Mouse (Mus musculus) ovary, postnatal 10 days (tissue): ENCODE data around the gene Tex48.

ENCODE experiments used
- DNase-seq: peaks from one replicate; pipeline ENCODE4 v3.0.0; 2022; ENCODE audit warnings: low spot score

The Tex48 gene

DNA sequence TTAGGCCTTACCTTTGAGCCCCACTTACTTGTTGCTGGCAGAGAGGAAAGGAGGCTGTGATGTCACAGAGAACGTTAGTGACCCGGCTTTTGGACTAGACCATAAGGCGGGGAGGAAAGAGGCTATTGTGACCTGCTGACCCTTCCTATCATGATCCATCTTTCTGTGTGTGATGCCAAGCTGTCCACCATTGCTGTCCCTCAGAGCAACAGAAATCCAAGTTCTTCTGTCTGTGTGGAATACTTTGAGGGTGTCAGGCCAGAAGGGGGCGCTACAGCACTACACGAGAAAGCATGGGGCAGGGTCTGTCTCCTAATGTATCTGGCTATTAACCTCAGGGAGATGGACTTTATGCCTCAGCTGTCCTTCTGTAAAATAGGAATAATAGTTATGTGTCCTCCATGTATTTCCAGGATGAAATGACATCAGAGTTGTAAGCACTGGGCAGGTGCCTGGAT, at the start of gene Tex48:
Gene Tex48 (minus strand): TSS at position 51 of the 458 bp plus-strand sequence.
- no peak for DNase-seq

DNA sequence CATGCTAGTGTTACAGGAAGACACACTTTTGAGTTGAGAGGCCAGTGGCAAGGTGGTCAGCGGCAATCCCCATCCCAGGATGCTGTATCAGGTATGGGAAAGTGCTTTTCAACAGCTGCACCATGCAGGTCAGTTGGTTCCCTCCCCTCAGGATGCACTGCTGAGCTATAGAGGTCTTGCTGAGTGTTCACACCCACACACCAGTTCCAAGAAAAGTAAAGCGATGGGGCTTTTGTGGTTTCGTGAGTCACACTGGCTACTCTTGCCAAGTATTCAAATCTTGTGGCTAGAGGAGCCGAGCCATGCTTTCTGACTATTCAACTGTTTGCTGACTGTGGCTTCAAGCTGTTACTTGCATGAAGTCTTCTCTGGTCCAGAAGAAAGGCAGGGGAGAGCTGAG, 46.0 kb upstream of the Tex48 start:
- DNase-seq, result no peak

DNA sequence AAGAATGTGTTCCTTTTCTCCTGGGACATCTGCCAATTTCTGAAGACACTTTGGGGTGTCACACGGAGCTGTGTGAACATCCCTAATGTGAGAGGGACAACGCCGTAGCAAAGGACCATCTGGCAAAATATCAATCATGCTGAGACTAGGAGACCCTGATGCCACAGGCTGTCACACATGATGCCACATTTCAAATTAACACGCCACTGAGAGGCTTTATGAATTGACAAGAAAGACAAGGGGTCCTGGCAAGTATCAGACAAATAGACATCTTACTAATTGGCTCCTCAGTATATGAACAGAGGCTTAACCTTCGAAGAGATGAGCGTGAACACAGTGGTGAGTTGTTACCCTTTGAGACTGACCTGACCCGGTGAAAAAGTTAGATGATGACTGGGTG, 43.5 kb upstream of the Tex48 start:
- no peak for DNase-seq

DNA sequence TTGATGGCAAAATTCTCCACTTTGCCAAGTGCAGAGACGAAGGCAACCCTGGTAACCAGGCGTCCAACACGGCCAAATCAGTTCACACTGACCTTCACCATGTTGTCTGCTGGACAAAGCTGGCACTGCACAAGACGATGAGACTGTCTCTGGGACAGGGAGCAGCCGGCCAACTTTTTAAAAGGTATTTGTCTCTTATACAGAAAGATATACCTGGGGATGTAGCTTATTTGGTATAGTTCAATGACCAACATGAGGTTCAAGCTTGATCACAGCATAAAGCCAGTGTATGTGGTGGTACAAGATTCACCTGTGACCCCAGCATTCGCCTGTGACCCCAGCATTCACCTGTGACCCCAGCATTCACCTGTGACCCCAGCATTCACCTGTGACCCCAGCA, 41.1 kb upstream of the Tex48 start, which contains the start of gene Gm11214:
Gene Gm11214 (minus strand): TSS at position 101 of the 400 bp plus-strand sequence.
- no peak for DNase-seq

DNA sequence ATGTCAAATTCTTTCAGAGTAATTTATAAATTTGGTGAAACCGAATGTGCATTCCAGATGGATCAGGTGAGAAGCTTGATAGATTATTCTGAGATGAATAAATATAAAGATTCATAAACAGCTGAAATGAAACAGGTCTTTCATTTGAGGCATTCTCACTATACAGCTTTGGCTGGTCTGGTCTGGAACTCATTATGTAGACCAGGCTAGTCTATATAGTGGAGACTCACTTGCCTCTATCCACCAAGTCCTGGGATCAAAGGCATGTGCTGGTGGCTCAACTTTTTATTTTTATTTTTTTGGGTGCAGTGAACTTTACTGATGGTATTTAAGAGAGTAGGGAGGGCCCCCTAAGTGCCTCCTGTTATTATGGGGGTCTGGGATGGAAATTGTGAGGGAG, 39.6 kb upstream of the Tex48 start:
- no peak for DNase-seq

GRCm38 (mm10) chr4:63661426-63661825, 39.2 kb upstream of the Tex48 start:
- DNase-seq, result no peak

DNA sequence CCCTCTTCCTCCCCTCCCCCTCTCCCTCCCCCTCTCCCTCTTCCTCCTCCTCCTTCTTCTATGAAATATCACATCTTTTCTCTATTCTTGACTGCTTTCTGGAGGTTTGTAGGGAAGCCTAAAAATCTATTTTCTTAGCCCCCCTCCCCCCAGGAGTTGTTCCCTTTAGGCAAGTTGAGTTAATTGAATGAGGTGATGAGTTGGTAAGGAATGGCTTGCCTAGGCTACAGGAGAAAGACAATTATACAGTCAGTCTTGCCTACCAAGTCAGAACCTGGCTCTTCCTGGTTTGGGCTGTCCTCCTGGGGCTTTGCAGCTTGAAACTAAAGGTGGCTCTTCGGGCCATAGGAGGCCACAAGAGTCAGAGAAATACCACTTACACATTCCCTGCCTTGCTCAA, 37.5 kb upstream of the Tex48 start:
- DNase-seq, result no peak

DNA sequence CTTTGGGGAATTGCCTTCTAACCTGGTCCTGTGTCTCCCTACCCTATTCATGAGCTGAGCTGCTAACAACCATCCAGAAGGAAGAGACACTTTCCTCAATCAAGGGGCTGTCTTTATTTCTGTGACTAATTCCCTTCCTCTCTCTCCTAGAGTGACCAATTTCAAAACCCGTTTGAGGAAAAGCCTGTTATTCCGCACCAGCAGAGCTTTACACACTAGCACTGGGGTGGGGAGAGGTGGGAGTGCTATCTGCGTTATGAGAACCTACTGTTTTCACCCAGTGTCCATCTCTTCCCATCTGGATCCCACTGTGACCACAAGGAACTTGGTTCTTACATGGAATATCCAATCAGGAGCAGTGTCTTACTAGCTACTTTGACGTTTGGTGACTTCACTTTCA, 36.9 kb upstream of the Tex48 start:
- no peak for DNase-seq

DNA sequence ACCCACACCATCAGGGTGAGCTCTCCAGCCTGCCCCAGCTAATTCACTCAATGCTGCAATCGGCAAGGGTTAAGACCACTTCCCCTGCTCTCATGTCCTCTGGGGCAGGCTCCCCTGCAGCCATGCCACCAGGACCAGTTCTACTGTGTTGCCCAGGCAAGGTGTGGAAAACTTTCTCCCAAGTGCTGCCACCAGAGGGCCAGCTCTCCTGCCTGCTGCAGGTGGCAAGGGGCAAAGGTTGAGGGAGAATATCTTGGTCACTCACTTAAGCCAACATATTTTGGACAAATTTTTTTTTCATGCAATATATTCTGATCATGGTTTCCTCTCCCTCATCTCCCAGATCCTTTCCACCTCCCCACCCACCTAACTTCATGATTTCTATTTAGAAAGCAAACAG, 32.2 kb upstream of the Tex48 start:
- DNase-seq, result no peak

GRCm38 (mm10) chr4:63643956-63644726, 21.9 kb upstream of the Tex48 start:
- DNase-seq, result no peak

- no peak for DNase-seq
Measured at GRCm38 (mm10) chr4:63639842-63640241, 17.6 kb upstream of the Tex48 start.

DNA sequence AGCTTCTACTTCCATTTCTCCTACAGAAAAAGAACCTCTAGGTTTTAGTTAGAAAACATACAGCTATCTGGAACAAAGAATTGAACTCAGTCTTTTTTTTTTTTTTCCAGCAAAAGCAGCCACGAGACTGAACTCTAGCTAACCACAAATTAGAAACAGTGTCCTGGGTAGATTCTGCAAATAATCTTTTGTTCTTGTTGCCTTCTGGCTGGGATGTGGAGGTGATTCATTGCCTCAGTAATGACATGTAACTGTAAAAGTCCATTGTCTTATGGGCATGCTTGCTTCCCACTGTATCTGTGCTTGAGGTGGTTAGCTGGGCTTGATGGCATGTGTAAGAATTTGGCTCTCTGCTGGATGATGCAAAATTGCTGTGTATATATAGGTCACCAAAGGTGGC, 16.4 kb upstream of the Tex48 start:
- no peak for DNase-seq

DNA sequence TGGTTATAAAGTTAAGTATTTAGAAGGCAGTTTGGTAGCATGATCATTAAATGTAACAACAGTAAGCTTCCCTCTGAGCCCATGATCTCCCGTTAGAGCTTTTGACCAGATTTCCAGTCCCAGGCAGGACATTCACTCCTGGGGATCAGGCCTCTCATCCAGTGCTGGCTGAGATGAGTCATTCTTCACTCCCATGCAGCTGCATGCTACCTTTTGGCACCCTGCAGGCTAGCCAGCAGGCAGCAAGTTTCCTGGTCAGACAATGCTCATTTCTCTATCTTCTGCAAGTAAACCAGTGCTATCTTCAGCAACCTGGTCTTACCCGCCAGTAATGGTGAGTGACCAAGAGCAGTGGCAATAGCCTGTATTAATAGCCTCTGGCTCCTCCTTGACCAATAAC, 11.0 kb upstream of the Tex48 start:
- DNase-seq, result no peak

DNA sequence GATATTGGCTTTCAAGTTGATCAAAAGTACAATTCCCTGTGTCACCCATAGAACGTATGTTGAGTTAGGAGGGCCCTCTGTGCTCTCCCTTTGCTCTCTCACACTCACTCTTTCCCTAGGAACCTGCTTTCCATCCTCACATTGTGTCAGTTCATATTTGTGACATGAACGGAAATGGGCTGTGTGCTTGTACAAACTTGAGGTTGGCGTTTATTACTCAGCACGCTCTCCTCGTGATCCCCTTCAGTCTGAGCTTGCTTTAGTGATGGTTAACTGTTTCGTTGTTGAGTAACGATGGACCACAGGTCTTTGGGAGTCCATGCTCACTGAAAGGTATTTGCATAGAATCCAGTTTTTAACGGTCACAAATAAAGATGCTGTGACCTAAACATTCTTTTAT, 4.9 kb upstream of the Tex48 start:
- no peak for DNase-seq

DNA sequence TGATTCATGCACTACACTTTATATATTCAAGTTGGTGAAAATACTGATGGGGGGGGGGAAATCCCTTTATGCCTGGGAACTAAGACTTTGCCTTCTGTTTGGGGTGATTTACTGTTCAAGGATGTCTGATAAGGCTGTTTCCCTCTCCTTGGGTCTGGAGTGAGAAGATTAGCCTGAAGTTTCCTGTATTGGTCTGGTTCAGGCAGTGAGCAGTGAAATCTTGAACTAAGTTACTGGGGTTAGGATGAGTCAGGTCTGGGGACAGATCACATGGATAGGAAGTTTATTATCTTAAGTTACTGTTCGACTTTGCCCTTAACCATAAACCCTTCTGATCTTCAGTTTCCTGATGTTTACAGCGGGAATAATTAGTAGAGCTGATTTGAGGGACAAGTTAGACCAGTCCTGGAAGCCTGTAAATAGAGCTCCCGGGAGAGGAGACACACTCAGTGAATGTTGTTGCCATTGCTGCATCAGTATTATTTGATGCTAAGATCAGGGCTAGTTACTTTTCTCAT, 3.4 kb upstream of the Tex48 start:
- no peak for DNase-seq

- no peak for DNase-seq
Measured at GRCm38 (mm10) chr4:63621861-63622260, 367 bp downstream of the Tex48 start.

DNA sequence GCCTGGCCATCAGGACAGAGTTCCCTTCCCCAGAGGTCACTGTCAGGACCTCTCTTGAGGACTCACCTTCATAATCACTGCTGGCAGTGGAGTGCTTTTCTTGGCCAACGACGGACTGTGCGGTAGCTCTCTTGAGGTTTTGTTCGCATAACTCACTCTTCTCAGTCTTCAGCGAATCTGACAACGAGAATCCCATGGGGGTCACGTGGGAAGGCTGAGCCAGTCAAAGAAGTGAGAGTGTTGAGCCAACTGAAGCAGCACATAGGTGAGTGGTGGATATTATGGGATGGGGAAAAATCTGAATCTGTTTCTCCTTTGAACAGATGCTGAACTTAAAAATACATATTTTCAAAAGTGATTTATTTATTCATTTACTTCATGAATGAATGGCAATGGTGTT, 13.8 kb downstream of the Tex48 start:
- no peak for DNase-seq

DNA sequence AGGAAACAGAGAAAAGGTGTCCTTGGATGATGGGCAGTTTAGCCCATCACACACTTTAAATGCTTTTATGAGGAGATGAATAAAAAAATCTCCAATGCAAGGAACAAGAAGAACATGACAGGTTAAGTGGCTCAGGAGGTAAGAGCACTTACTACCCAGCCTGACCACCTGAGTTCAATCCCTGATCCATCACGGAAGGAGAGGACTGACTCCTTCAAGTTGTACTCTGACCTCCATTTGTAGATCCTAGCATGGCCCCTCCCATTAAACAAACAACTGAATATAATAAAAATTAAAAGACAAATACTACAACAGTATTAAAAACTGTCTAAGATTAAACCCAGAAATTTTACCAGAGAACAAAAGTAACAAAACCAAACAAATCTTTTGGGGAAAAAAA, 16.3 kb downstream of the Tex48 start:
- DNase-seq, result no peak

GRCm38 (mm10) chr4:63605545-63605944, 16.7 kb downstream of the Tex48 start:
- no peak for DNase-seq

DNA sequence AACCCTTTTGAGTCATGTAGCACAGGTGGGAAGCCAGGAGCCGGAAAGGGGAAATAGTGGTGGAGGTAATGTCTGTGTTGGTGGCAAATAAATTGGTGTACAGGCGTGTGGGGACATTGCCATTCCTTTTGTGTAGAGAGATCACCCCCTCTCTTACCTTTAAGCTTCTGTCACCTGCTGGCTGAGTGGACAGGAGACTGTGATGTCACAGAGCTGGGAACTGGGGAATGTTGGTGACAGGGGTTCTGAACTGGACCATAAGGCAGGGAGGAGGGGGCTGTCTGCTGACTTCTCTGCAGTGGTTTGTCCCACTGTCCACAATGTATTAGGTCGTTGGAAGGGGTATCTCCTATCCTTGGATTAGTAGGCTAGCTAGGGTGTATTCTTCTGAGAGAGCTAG, 17.3 kb downstream of the Tex48 start, which contains the start of gene Gm11213:
Gene Gm11213 (minus strand): TSS at position 317 of the 400 bp plus-strand sequence.
- no peak for DNase-seq

DNA sequence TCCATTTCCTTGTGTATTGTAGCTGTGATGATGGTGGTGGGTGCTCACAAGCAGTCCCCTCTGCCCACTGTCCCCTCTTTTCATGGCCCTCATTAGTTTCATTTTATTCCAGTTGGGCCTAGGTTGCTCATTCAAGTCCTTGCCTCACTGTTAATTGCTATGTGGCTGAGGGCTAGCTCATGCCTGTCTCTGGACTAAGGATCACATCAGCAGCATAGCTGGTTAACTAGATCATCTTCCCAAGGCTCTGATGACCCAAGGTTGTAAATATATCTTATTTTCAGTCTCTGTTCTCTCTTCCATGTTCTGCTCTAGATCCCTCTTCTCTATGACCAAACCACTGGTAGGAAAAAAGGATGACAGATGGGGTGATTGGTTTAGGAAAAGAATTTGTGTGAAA, 21.0 kb downstream of the Tex48 start:
- DNase-seq, result no peak

DNA sequence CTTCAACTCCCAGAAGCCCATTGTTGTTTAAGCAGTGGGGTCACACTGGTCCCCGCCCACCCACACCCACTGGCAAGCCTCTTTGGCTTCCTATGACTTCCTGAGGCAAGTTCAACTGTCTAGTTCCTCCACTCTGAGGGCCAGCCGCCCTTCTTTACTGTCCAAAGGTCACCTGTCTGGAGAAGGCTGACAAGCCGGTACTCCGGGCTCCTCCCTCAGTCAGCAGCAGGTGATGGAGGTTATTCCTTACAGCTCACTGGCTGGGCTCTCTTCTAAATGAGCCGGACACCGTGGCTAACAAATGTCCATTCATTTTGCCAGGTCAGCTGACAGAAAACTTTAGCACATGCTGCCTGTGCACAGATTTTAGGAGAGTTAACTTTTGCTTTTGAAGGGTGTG, 21.4 kb downstream of the Tex48 start:
- no peak for DNase-seq

DNA sequence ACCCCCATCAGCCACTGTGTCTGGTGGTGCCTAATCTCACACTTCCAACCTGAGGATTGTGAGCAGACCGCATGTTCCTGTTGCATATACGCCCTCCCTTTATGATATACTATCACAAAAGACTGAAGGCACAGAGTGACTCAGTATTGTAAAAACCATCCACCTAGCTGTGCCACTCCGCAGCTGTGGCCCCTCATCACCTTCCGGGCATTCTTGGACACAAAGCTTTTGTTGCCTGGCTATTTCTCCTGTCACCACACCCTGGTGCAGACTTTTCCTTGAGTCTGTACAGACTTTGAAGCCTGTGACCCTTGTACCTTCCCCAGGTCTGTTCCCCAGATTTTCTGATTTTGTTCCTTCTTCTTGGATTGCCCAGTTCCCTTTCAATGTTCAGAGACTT, 26.2 kb downstream of the Tex48 start:
- no peak for DNase-seq

DNA sequence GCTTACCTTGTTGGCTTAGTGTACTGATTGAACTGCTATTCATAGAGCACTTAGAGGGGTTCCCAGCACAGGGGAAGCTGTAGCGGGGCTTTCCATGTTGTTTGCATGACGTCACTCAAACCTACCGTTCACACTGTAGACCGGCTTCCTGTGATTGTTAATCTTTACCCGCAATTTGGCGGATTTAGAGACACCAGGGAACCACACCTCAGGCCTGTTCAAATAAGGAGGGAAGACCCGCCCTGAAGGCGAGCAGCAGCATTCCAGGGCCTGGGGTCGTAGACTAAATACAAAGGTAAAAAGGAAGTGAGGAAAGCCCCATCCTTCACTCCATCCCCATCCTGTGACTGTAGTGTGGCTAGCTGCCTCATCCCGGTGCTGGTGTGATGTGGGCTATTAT, 27.0 kb downstream of the Tex48 start:
- DNase-seq, result no peak
